Mouse (Mus musculus): ENCODE results near the gene Igfbp5.

Igfbp5 gene

GRCm38 (mm10) chr1:72869275-72869674, 5.4 kb downstream of the Igfbp5 start:
- no peak for DNase-seq (ENCODE audit: low read depth)

- no peak for DNase-seq (ENCODE audit: low read depth)
These were observed 6.1 kb downstream of the Igfbp5 start for GRCm38 (mm10) chr1:72868429-72869215.

- no peak for DNase-seq (ENCODE audit: low read depth)
These were observed 7.3 kb downstream of the Igfbp5 start for GRCm38 (mm10) chr1:72867346-72867745.

- no peak for DNase-seq (ENCODE audit: low read depth)
These were observed 8.3 kb downstream of the Igfbp5 start for GRCm38 (mm10) chr1:72866417-72866816.

GRCm38 (mm10) chr1:72865900-72866299, 8.8 kb downstream of the Igfbp5 start:
- no peak for DNase-seq (ENCODE audit: low read depth)

GRCm38 (mm10) chr1:72864272-72864671, 10.4 kb downstream of the Igfbp5 start:
- no peak for DNase-seq (ENCODE audit: low read depth)

GRCm38 (mm10) chr1:72863692-72864091, 11.0 kb downstream of the Igfbp5 start:
- no peak for DNase-seq (ENCODE audit: low read depth)

GRCm38 (mm10) chr1:72862248-72862647, 12.4 kb downstream of the Igfbp5 start:
- DNase-seq (ENCODE audit: low read depth), result no peak

GRCm38 (mm10) chr1:72861702-72862101, 13.0 kb downstream of the Igfbp5 start:
- DNase-seq (ENCODE audit: low read depth), result no peak

GRCm38 (mm10) chr1:72860502-72860901, 14.2 kb downstream of the Igfbp5 start:
- no peak for DNase-seq (ENCODE audit: low read depth)

- DNase-seq (ENCODE audit: low read depth), result no peak
These were observed 14.7 kb downstream of the Igfbp5 start for GRCm38 (mm10) chr1:72859963-72860362.

GRCm38 (mm10) chr1:72858874-72859273, 15.8 kb downstream of the Igfbp5 start:
- no peak for DNase-seq (ENCODE audit: low read depth)

GRCm38 (mm10) chr1:72858286-72858685, 16.4 kb downstream of the Igfbp5 start:
- no peak for DNase-seq (ENCODE audit: low read depth)

- DNase-seq (ENCODE audit: low read depth), result no peak
These were observed 17.1 kb downstream of the Igfbp5 start for GRCm38 (mm10) chr1:72857631-72858030.

GRCm38 (mm10) chr1:72857142-72857541, 17.5 kb downstream of the Igfbp5 start:
- no peak for DNase-seq (ENCODE audit: low read depth)

- DNase-seq (ENCODE audit: low read depth), result no peak
These were observed 18.3 kb downstream of the Igfbp5 start for GRCm38 (mm10) chr1:72856209-72856909.

GRCm38 (mm10) chr1:72855729-72856128, 19.0 kb downstream of the Igfbp5 start:
- DNase-seq (ENCODE audit: low read depth), result no peak

- DNase-seq (ENCODE audit: low read depth), result no peak
These were observed 20.1 kb downstream of the Igfbp5 start for GRCm38 (mm10) chr1:72854337-72855237.

- DNase-seq (ENCODE audit: low read depth), result no peak
These were observed 20.9 kb downstream of the Igfbp5 start for GRCm38 (mm10) chr1:72853759-72854158.

GRCm38 (mm10) chr1:72849037-72849436, 25.6 kb downstream of the Igfbp5 start:
- DNase-seq (ENCODE audit: low read depth), result no peak

GRCm38 (mm10) chr1:72847849-72848380, 26.8 kb downstream of the Igfbp5 start:
- DNase-seq (ENCODE audit: low read depth), result no peak

- no peak for DNase-seq (ENCODE audit: low read depth)
These were observed 30.0 kb downstream of the Igfbp5 start for GRCm38 (mm10) chr1:72844675-72845074.
